Mouse (Mus musculus) bone marrow, adult 2 months (tissue): ENCODE measurements at regions not wholly inside any gene's neighbourhood (a gene's known extent, or its start where the extent isn't known, plus 50 kb on each side); places are given as distances from the start of the nearest gene placed in this dataset.

Source experiments
- CTCF ChIP-seq: fragments of 200-500 bp; IDR thresholded peaks from 2 replicates; pipeline ENCODE4 v1.5.1; 2011; ENCODE audit warnings: low read length, control low read depth; ENCODE audit not compliant: control insufficient read depth, insufficient read depth
- POLR2A ChIP-seq: fragments of 200-500 bp; IDR thresholded peaks from 2 replicates; pipeline ENCODE4 v1.6.1; 2011; ENCODE audit warnings: low read depth, mild to moderate bottlenecking, control low read depth, low read length, borderline replicate concordance; ENCODE audit not compliant: control insufficient read depth

DNA sequence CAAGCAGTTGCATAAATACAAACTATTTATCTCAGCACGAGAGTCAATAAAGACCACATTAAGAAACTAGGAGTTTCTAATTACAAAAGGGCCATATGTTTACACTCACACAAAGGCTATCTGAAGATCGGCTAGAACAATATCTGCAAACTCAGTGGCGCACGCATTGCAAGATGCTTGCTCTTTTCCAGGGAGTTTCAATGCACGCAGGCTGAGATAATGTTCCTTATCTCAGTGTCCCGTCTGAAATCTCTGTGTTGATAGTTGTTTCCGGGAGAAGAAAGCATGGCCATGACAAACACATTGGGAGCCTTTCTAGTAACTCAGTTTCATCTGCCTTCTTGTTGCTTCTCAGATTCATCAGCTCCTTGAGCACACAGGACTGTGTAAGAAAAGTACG lies 192.6 kb upstream of the Daam1 start:
- TF ChIP-seq CTCF (no peak), POLR2A (no peak)
